Mouse (Mus musculus) ovary, postnatal 36 days (tissue): ENCODE measurements at regions not wholly inside any gene's neighbourhood (a gene's known extent, or its start where the extent isn't known, plus 50 kb on each side); places are given as distances from the start of the nearest gene placed in this dataset.

Source experiments
- DNase-seq: peaks from one replicate; pipeline ENCODE4 v3.0.0; 2022; ENCODE audit warnings: low spot score, mixed read lengths

DNA sequence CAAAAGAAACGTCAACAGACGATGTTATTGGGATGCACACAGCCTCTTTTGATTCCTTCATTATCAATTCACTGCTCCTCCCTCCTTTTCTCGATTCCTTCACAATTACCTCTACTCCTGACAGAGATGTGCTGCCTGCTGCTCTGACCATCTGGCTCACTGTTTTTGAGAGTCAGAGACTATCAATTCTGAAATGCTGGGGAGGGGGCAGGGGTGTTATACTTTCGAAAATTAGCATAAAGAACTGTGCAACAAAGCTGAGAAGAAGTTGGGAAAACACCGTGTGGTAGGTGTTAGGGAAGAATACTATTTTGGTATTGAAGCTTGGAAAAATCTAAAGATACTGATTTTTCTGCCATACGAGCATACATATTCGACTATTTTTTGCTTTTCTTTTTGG, 96.4 kb downstream of the Nedd1 start:
- no peak for DNase-seq

DNA sequence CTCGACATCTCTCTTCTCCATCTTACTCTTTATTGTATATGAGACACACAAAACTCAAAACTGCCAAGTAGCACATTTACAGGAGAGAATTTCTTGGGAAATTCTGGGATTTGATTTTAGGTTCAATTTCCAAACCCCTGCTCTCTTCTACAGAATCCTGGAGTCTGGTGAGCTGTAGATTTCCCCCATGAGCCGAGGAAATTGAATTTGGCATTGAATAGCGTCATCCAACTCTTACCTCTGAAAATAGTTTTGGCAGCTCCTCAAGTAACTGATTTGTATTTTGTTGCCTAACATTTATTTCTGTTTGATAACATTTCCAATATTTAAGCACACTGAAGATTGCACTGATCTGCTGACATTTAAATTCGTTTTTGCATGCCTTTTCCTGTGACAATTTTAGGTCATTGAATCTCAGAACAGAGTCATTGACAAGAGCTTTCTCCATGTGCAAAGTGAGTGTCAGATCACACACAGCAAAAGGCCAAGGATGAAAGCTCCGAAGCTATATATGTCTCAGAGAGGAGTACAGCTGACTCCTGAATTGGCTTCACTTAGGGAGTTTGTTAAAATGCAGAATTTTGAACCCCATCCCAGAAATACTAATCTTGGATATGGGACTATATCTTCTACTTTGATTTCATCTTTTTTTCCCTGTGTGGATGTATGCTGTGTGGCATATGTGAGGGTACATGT, 106.4 kb downstream of the Nedd1 start:
- no peak for DNase-seq

DNA sequence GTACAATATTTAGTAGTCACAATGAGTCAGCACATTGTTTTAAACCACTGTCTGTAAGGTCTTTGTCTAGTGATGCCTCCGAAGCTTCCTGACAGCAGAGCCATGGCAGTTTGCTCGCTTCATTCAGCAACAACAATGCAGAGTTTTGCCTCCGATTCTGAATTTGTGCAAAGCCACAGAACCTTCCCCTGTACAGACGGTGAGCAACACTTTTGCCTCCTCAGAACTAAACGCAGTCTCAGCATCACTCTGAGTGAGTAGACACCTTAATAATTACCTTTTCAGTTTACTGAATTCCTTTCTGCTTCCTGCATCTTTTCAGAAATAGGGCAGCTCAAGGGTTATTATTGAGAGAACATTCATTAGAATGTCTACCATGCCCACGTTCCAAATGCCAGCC, 107.9 kb downstream of the Nedd1 start:
- DNase-seq = no peak

DNA sequence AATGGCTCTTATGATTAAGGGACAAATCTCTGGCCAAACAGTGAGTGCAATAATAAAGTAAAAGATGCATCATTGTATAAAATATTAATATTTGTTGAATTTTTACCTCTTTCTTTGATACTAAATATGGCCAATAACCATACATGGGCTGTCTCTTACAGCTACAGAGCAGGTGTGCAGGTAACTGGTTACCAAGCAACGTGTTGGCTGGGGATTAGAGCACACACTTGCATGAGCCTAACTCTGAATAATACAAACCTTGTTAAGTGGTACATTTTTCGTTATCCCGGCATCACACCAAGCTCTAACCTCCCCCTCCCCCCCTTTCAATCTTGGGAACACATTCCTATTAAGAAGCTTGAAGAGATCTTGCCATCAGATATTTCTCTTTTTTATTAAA, 111.2 kb downstream of the Nedd1 start:
- no peak for DNase-seq

DNA sequence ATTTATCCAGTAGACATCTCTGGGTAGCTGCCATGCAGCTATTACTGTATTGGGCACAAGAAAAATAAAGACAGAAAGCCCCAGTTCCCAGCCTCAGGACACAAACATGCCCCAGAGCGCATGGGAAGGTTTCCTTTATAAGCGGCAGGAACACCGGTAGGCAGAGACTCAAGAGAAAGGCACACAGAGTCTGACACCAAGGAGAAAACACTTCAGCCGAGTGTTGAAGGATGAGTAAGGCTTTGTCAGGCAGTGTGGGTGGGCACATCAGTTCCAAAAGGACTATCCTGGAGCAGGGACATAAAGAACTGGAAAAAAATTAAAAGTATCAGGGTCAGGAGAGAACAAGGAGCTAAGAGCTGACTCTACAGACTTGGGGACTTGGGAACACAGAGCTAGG, 115.5 kb downstream of the Nedd1 start:
- no peak for DNase-seq

DNA sequence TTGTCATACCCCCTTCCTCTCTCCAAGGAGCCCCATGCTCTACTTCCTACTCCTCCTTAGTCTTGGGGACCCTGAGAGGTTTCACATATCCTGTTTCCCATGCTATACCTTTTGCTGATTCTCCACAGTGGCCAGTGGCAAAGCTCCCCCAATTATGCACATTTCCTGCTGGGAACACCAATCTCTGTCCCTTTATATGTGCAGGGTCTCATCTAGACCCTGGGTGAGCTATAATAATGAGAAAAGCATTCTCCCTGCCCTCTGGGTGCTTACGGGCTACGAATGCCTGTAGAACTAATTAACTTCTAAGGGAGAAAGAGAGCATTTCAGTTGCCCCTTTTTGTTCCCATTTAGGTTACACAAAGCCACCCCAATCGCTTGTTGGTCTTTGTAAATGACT, 116.6 kb downstream of the Nedd1 start:
- no peak for DNase-seq

DNA sequence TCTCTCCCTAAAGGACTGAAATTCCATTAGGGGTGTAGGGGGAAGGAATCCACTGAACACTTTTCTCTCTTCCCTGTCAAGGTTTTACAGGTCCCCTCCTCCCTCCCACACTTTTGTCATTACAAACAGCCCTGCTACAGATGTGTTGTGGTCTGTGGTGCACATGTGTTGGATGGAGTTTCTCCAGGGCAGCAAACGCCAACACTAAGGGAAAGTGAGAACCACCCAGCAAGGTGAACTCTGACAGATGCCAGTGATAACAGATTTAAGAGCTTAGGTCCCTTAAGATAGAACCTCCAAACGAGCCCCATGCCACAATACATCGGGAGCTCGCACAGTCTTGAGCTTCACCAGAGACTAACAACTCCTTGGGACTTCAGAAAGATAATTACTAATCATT, 122.1 kb downstream of the Nedd1 start:
- no peak for DNase-seq

DNA sequence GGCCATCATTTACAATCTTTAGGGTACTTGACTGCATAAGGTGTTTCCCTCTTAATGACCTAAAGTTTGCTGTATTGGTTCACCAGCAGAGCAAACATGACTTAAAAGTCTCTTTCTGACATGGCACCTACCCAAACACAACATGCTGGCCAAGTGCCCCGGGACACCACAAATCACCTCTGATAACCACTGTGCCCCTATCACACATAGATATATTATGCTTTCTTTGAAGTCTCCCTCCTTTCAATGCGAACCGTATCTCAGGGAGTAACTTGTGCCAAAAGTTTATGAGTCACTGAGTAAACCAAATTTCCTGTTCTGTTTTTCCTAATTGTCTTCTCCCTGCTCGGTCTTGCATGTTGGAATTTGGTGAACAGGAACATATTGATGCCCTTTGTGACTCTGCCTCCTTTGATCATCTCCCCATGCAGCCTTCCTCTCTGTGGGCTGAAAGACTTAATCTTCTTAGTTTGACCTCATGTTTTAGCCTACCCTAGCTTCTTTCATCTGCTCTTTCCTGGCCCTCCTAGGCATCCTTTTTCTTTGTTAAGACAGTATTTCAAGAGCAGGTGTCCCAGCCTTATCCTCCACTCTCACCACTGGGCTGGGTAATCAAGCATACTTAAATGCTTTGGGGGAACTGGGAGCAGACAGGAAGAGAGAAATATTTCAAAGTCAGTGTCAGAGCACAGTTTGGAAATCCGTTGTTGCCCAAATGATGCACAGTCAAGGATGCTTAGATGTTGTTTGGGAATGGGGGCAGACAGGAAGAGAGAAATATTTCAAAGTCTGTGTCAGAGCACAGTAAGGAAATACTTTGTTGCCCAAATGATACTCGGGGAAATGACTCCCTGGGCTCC, 126.5 kb downstream of the Nedd1 start:
- DNase-seq = peak; percentile 22

DNA sequence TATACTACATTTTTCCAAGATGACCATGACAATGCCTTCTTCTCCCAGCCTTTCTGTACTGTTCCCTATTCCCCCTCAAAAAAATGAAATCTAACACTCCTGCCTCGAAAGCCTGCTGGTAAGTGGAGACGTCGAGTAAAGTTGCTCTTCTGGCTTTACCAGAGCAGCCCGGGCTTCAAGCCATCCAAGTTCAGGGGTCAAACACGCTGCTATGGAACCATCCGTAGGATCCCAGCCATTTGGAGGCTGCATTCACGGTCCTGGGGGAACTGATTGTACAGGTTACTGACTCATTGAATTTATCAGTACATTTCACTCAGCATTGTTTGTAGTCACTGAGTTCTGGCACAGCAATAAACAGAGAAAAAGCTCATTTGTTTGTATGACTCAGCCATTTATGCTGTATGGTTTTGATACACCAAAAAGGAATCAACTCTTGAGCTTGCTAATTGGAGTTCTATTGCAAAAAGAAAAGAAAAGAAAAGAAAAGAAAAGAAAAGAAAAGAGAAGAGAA, 128.2 kb downstream of the Nedd1 start:
- peak; percentile 22 for DNase-seq

DNA sequence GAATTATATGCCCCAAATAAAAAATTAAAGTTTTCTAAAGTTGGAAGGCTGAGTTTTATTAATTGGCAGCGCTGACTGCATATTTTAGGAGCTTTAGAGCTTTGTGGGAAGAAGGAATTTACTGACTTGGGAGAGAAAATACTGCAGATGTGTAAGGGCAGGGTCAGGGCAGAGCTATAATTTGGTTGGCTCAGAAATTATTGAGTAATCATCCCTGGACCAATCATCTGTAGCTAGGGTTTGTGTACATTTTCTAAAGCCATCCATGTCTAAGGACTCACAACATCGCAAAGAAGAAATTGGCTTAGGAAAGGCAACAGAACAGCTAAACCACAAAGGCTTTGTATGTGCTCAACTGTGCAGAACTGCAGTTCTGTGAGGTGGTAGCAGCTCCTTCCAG, 143.3 kb downstream of the Nedd1 start:
- DNase-seq = no peak

DNA sequence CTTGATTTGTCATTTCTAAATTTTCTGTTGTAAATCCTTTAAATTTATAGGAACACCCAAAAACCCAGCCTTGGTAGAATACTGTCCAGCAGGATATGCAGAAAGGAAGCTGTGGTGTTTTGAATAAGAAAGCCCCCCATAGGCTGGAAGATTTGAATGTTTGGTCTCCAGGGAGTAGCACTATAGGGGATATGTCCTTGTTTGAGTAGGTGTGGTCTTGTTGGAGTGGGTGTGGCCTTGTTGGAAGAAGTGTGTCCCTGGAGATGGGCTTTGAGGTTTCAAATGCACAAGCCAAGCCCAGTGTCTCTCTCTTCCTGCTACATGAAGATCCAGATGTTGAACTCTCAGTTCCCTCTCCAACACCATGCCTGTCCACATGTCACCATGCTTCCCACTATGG, 151.7 kb downstream of the Nedd1 start:
- no peak for DNase-seq

DNA sequence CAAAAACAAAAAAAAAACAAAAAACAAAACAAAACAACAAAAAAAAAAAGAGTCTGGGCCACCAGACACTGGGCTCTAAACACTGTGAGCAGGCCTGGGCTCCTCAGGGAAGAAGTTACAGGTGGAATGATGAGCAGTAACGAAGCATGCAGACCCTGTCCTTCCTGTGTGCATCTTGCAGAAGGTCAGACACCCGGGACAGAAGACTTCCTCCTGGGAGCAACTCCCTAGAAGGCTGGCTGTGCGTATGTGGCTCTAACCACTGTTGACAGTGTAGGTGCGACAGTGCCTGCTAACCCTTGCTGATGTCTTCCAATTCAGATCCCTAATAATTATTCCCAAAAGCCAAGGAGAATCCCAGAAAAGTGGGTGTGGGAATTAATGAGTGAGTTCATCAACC, 164.8 kb downstream of the Nedd1 start:
- no peak for DNase-seq

DNA sequence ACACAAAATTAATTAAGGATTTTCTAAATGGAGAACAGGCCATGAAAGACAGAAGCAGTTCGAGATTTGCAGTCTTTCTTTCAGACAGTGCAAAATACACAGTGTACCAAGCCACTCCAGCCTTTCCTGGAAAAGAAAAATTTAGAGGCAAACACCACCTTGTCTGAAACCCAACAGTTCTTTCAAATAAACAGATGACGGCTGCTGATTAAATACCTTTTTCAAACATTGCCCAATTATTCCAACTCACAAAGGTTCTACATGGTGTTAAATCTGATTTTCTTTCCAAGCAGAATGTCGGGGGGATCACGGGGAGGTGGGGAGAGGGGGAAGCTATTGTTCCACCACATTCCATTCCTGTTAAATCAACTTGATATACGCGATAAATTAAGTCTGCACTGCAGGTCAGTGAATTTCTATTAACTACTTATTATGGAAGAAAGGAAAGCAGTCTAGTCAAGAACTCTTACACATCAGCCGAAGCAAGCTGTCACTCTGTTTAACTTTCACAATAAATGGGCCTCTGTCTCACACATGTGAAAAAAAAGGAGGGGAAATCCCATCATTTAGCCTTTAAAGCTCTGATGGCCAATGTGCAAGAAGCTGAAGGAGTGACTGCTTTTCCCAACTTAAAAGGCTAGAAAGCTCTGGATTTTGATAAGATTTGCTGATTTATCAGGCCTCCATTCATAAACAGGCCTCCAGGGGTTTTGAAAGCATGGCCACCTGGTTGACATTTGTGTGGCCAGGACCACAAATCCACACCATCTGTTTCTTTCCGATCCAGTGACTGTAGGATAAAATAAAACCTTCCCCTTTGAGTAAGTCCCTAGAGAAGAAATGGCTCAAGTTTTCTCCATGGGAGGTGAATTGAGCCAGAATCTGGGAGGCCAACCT, 165.4 kb downstream of the Nedd1 start:
- no peak for DNase-seq

DNA sequence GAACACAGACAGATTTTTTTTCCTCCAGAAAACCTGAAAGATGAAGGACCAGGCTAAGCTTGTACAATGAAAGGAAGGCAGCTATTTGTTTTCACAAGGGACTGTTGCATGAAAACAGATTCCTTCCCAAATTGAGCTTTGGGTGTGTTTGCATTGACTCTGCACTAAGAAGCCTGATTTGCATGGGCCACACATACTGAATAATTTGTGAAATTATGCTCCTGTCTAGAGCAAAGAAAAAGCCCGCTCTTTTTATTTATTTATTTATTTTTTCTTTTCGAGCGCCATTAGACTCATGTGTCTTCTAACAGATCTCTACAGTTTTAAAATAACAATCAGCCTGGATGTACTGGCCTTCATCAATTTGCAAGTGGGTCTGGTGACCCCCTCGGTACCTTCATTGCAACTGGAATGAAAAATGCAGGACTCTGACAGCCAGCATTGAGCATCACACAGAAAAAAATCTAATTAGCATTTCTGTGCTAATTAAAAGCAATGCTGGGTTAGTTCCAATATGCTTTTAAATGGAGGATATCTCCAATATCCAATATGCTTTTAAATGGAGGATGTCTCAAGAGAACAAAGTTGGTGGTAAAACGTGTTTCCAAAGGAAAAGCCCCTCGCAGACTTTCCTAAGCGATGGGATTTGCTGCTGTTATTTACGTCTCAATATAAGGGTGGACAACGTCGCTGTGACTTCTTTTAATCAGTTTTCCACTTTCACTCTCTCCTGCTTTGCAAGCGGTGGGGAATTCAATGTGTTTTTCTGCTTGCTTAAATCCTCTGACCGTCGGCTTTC, 166.3 kb downstream of the Nedd1 start:
- no peak for DNase-seq

DNA sequence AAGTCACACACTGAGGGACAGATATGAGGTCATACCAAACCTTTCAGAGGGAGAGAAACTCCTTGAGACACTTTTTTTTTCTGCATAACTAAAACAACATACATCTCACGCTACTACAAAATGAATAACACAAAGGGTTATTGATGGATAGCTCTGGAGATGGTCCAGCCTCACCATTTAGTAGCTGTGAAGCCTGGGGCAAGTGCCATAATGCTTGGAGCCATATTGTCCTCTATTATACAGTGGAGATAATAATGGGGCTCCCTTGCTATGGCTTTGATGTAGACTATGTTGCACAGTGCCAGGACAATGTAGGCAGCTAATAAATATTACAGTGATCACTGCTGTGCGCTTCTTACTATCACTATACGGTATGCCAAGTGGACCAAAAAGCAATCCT, 168.3 kb downstream of the Nedd1 start:
- DNase-seq = no peak

DNA sequence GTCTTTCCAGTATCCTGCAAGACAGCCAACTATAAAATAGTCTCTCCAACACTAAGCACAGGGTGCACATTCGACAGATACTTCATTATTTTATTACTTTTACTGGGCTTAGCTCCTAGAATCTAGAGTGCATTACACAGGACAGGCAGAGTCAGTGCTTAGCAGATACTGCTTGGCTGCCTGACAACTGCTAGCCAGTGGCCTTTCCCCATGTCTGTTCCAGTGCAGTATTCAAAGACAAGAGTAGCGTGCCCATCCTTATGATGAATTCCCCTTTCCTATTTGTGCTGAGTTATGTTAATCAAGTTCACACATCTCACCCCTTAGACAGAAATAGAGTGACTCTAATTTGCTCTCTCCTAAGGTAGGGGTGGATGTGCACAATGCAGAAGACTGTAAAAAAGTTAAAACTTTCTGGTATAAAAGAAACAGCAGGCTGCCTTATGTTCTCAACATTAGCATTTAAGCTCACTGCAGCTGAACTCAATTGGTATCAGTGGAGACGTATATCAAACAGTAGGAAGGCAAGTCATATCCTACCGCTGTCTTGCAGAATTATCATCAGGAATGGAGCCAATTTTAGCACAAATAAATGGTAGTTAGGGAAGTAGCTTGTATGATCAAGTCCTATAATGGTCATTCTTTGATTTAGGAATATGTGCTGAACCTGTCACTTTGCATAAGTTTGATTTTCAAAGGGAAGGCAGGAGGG, 173.2 kb downstream of the Nedd1 start:
- no peak for DNase-seq

DNA sequence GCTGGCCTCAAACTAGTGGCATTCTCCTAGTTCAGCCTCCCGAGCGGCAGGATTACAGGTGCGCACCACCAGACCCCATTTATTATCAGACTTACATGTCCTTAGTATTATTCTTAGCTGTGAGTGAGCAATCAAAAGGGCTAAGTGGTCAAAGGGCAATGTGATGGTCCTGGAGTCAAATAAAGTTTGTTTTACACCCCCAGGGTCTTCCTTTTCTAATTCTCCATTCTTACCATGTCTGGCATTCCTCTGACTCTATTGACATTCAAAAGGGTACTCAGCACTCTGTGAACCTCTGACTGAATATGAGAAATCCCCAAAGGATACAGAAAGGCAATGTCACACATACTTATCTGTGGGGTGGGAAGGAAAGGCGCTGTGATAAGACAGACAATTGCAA, 183.8 kb downstream of the Nedd1 start:
- no peak for DNase-seq

DNA sequence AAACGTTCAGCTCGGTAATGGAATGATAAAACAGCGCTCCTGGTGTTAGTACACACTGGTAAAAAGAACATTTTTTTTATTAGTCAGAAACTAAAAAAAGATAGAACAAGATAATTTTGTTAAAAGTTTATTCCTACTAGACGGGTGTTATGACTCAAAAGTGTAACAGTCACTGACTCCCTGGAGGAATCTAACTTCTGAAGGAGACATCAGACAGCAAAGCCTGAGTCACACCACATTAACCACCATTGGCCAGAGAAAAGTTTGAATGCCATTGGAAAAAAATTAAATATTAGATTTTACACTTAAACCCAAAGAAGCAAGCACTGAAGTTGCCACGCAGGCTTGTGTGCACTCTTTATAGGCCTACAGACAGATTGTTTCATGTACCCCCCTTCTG, 205.3 kb downstream of the Nedd1 start:
- DNase-seq = no peak

DNA sequence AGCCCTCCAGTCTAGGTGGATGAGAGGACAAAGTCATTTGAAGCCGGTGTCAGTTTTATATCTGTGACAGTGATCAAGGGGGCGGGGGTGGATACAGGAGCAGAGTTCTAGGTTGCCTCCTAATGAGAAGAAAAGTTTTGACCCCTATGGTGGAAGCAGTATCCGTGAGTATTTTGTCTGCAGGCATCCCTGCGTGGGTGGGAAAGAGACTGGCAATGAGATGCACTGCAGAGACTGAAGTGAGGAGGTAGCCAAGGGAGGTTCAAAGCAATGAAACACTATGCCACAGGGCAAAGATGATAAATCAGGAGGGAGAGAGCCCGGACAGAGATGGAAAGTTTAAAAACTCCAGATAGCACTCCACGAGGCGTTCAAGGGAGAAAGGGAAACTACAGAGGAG, 210.5 kb downstream of the Nedd1 start:
- no peak for DNase-seq

DNA sequence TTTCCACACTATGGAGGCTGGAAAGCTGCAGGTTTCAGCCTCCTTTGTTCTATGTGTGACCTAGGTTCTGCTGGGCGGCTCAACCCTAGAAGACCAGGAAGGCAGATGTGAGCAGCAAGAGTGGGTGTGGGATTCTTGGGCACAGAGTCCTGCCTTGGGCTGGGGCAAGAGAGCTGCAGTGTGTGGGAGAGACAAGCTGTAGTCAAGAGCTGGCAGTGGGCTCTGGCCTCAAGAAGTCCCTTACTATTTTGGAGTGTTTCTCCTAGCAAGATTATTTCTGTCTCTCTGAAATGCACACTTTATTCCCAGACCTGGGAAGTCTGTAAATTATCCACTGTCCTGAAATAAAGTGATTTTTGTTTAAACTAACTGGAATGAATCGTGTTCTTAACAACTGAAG, 211.5 kb downstream of the Nedd1 start:
- DNase-seq = no peak

DNA sequence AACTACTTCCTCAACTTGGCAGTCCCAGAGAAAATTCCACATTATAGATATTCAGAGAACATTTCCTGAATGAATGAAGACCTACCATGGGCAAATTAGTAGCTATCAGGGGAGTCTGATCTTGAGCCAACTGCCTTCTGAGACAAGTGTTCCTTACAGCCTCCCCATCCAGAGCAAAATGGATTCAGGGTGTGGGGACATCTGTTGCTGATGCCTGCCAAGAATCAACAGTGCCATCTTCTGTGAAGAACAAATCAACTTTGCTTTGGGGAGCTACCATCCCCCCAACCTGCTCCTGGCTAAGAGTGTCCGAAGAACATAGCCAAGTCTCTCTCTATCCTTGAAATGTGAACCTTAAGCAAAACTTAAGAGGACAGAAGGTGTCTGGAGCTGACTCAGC, 217.9 kb downstream of the Nedd1 start:
- DNase-seq = no peak
